8 mouse cellular contexts compared by ENCODE assay signal in the genomic region with DNA sequence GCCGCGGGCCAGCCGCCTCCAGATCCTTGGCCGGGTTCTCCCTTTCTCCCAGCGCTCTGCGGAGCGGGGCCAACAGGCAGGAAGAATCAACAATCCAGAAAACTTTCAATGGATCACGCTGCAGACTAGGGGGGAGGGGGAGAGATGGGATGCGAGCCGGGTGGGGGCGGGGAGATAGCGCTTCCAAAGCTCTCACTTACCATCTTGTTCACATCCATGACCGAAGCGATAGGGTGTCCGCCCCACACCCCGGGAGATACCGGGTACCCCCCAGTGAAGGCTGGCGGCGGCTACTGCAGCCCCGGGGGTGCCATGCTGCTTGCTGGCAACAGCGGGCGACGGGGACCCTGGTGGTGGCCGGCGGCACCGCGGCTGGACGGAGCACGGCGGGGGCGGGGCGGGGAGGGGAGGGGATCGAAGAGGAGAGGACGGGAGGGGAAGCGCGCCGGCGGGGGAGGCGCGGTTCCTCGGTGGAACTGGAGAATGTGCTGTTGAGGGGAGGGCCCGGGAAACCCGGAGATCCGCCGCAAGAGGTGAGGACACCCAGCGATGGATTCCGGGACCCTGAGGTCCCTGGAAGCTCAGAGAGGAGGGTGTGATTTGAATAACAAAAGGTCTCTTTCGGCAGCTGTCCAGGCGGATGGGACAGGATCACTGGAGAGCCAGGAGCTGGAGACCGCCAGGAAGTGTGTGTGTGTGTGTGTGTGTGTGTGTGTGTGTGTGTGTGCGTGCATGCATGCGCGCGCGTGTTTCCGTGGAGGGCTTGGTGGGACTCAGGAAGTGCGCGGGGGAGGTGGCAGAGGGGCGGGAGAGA. TPM values are rescaled to one million over a fixed set of nuclear protein-coding genes. Genes with fewer than 3 reads are reported as not detected.
DNase-seq lines count a peak whose midpoint lies in the region; ATAC-seq and TF ChIP-seq lines count a peak whose summit lies in the region.

No protein-coding gene starts in this region.

- peak overlapping the region; percentile 96 for H3K4me2 ChIP-seq in heart, embryonic 14.5 days (ENCODE audit: low read length)
- peak overlapping the region; percentile 67 for H3K4me2 ChIP-seq in liver, embryonic 12.5 days
- peak overlapping the region; percentile 88 for H3K4me2 ChIP-seq in myocyte (ENCODE audit: low read depth)

- peak overlapping the region; percentile 76 for H3K9ac ChIP-seq in heart, embryonic 14.5 days (ENCODE audit: low read length)
- peak overlapping the region; percentile 41; the same call in 1 of the 2 replicates for H3K9ac ChIP-seq in liver, embryonic 12.5 days

- WGBS in forebrain, embryonic 10.5 days = under 1% methylated on average over 57 of the region's 59 CpGs
- 1% methylated on average over 48 of the region's 59 CpGs for WGBS in heart, embryonic 14.5 days
- WGBS in liver, embryonic 12.5 days (ENCODE audit: insufficient replicate concordance) = under 1% methylated on average over 54 of the region's 59 CpGs

- peak overlapping the region; percentile 5 for H3ac ChIP-seq in myocyte (ENCODE audit: control insufficient read depth, insufficient read length)

- peak overlapping the region; percentile 72 for H3K4me3 ChIP-seq in forebrain, embryonic 10.5 days
- H3K4me3 ChIP-seq in heart, embryonic 14.5 days (ENCODE audit: control insufficient read depth in 1 of 2, insufficient read depth in 1 of 2, low read depth in 1 of 2, low read length in 2 of 2) = peak overlapping the region; percentile 71 to 77
- peak overlapping the region; percentile 50 for H3K4me3 ChIP-seq in liver, embryonic 12.5 days
- peak overlapping the region; percentile 51 for H3K4me3 ChIP-seq in myocyte

- peaks cover 31% of the 10 kb centered on the region for H3K36me3 ChIP-seq in forebrain, embryonic 10.5 days (replicated peaks)
- H3K36me3 ChIP-seq in heart, embryonic 14.5 days (ENCODE audit: control insufficient read depth, insufficient read depth, low read length) = no peaks in the 10 kb centered on the region
- H3K36me3 ChIP-seq in liver, embryonic 12.5 days = no peaks in the 10 kb centered on the region
- H3K36me3 ChIP-seq in myocyte (ENCODE audit: control insufficient read depth, insufficient read depth) = no peaks in the 10 kb centered on the region

- peak; percentile 71 for ATAC-seq in heart, embryonic 14.5 days (ENCODE audit: insufficient number of reproducible peaks, insufficient read depth, low FRiP score, low read depth)
- peak; percentile 48; the same call in 1 of the 2 replicates for ATAC-seq in liver, embryonic 12.5 days

- H3K27me3 ChIP-seq in forebrain, embryonic 10.5 days (ENCODE audit: poor library complexity, severe bottlenecking) = no peaks in the 10 kb centered on the region
- no peaks in the 10 kb centered on the region for H3K27me3 ChIP-seq in heart, embryonic 14.5 days (ENCODE audit: control insufficient read depth, insufficient read depth, low read length)
- peaks cover 44% of the 10 kb centered on the region for H3K27me3 ChIP-seq in liver, embryonic 12.5 days (replicated peaks)
- H3K27me3 ChIP-seq in myocyte (ENCODE audit: control insufficient read depth, insufficient read depth, insufficient read length) = no peaks in the 10 kb centered on the region

- H3K27ac ChIP-seq in forebrain, embryonic 10.5 days = peak overlapping the region; percentile 98
- H3K27ac ChIP-seq in heart, embryonic 14.5 days (replicated peaks in 1 of 2; ENCODE audit: control insufficient read depth in 1 of 2, insufficient read depth in 1 of 2, low read depth in 2 of 2, low read length in 2 of 2) = peak overlapping the region; percentile 69 to 77
- H3K27ac ChIP-seq in liver, embryonic 12.5 days = peak overlapping the region; percentile 25; the same call in 1 of the 2 replicates

- peak; percentile 63 for DNase-seq in A20 (ENCODE audit: low read depth, low spot score)
- DNase-seq in adrenal gland, postnatal 4 days (ENCODE audit: low spot score in 2 of 2) = peak; percentile 56 to 64
- peak; percentile 88 for DNase-seq in forebrain, embryonic 10.5 days (ENCODE audit: extremely low spot score, low spot score)
- DNase-seq in kidney, postnatal 10 days = peak; percentile 88
- peak; percentile 57 to 61 for DNase-seq in spleen, postnatal 36 days (ENCODE audit: low spot score in 2 of 2)

- peak; percentile 41 for TF ChIP-seq POLR2A in myocyte (IDR thresholded peaks at IDR 0.05; ENCODE audit: insufficient read length, low read depth)

- H3K4me1 ChIP-seq in forebrain, embryonic 10.5 days = peaks cover 47% of the 10 kb centered on the region
- H3K4me1 ChIP-seq in heart, embryonic 14.5 days (ENCODE audit: control insufficient read depth in 2 of 2, insufficient read depth in 2 of 2, low read length in 2 of 2) = peaks cover 14 to 15% of the 10 kb centered on the region in 2 experiments
- peaks cover 4% of the 10 kb centered on the region; the same call in 1 of the 2 replicates for H3K4me1 ChIP-seq in liver, embryonic 12.5 days

- H3K79me2 ChIP-seq in myocyte (ENCODE audit: control insufficient read depth, insufficient read depth) = peaks cover 13% of the 10 kb centered on the region

- peaks cover 4% of the 10 kb centered on the region; the same call in 1 of the 2 replicates for H3K9me3 ChIP-seq in forebrain, embryonic 10.5 days
- H3K9me3 ChIP-seq in heart, embryonic 14.5 days (ENCODE audit: control insufficient read depth, low read length) = no peaks in the 10 kb centered on the region
- no peaks in the 10 kb centered on the region for H3K9me3 ChIP-seq in liver, embryonic 12.5 days (replicated peaks)

TF ChIP-seq in myocyte, 11 proteins besides CTCF, POLR2A, EP300 and RAD21:
- TF ChIP-seq SRF (IDR thresholded peaks at IDR 0.05; ENCODE audit: control insufficient read depth, insufficient read length, low read depth) (no peak), MYOG (IDR thresholded peaks at IDR 0.05; ENCODE audit: control insufficient read depth in 1 of 3, insufficient read depth in 1 of 3, insufficient read length in 2 of 3, low read depth in 2 of 3) (peak in 2 of 3 experiments; percentile 38 to 50), E2F4 (IDR thresholded peaks at IDR 0.05; ENCODE audit: insufficient read depth) (peak; percentile 9), POLR2AphosphoS2 (IDR thresholded peaks at IDR 0.05; ENCODE audit: insufficient read length, low read depth) (no peak), MYOD1 (IDR thresholded peaks at IDR 0.05; ENCODE audit: control insufficient read depth in 1 of 3, insufficient read length in 2 of 3, low read depth in 2 of 3) (no peak), REST (IDR thresholded peaks at IDR 0.05; ENCODE audit: insufficient read depth, insufficient read length) (no peak), CEBPB (IDR thresholded peaks at IDR 0.05; ENCODE audit: insufficient read depth, poor library complexity, severe bottlenecking) (no peak), TCF3 (IDR thresholded peaks at IDR 0.05; ENCODE audit: insufficient read length, low read depth) (no peak), TCF12 (IDR thresholded peaks at IDR 0.05; ENCODE audit: insufficient read depth, poor library complexity, severe bottlenecking) (no peak), USF1 (IDR thresholded peaks at IDR 0.05; ENCODE audit: low read depth) (no peak), MAX (IDR thresholded peaks at IDR 0.05; ENCODE audit: low read depth) (no peak)

RNA-seq across cellular contexts. Expression of gene Hip1, which starts 55.8 kb away (rescaled TPM):
- 10 to 100 TPM; 44.4 TPM for total RNA-seq in adrenal gland, postnatal 4 days (2021)
- polyA plus RNA-seq in forebrain, embryonic 10.5 days (2016; fragmentation: Nextera tagmentation; extraction: Ambion mirVana) = 66.6 and 72.1 TPM in 2 replicates
- polyA plus RNA-seq in heart, embryonic 14.5 days (2014; fragmentation: Nextera tagmentation; extraction: Ambion mirVana) = 30.2 and 31.7 TPM in 2 replicates
- 8.0 and 8.1 TPM in 2 replicates for polyA plus RNA-seq in liver, embryonic 12.5 days (2016; fragmentation: Nextera tagmentation; extraction: Ambion mirVana)
- polyA plus RNA-seq in myocyte (2012; fragmentation: generic; extraction: Trizol) = 65.2 TPM

Comparison
In these comparisons a context has a peak if more than half of its experiments do, and no peak if none do; other contexts are left out.
1. Peak in every context shown above with its lines: DNase-seq, ATAC-seq, H3K4me3 ChIP-seq and H3K27ac ChIP-seq.
2. H3K27ac ChIP-seq: peak in every context shown above with its lines; median percentile 98 in forebrain, embryonic 10.5 days; 73 in heart, embryonic 14.5 days; 25 in liver, embryonic 12.5 days.